Mouse (Mus musculus) megakaryocyte progenitor cell, adult 5-6 weeks (primary cell): ENCODE measurements at regions not wholly inside any gene's neighbourhood (a gene's known extent, or its start where the extent isn't known, plus 50 kb on each side); places are given as distances from the start of the nearest gene placed in this dataset.

Source experiments
- ATAC-seq: replicated peaks from 2 replicates; pipeline ENCODE4 v1.8.0; 2016; ENCODE audit warnings: mild to moderate bottlenecking, moderate TSS enrichment, inconsistent platforms; ENCODE audit not compliant: poor library complexity

DNA sequence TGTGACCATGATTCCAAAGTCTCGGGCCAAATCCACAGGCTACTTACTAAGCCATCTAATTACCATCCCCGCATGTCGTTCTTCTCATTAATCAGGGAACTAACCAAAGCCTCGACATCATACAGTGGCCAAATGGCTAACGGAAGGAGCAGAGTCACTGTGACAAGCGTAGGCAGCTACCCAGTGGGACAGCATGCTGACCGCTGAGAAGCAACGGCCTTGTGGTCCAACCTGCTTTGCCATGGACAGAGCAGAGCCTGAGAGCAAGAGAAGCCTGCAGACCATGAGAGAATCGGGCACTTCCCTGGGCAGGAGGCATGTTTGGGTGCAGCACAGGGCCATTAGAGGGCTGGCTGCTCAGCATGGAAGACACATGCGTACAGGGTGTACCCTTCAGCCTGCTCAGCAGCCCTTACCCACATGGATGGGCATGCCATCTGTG lies 268.5 kb upstream of the Atp2b1 start:
- no peak for ATAC-seq

- no peak for ATAC-seq
Observed at GRCm38 (mm10) chr10:98646311-98646999, 267.8 kb upstream of the Atp2b1 start.

DNA sequence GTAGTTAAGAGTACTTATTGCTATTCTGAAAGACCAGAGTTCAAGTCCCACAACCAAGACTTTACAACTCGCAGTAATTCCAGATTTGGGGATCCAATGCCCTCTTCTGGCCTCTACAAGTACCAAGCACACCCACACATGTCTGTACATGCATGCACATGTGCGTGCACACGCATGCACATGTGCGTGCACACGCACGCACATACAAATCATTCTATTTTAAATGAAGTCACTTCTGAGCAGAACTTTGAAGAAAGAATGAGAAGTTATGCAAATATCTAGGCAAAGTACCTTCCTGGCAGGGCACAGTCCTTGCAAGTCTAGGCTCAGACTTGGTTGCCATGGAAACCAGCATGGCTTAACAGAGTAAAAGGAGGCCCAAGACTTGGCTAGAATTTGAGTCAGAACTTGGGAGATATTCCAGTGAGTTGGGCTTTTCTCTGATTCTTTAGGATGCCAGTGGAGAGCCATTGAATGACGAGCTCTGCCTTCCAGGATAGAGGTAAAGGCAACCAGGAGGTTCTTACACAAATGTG lies 265.4 kb upstream of the Atp2b1 start:
- no peak for ATAC-seq

GRCm38 (mm10) chr10:98650533-98650932 lies 263.7 kb upstream of the Atp2b1 start:
- no peak for ATAC-seq

DNA sequence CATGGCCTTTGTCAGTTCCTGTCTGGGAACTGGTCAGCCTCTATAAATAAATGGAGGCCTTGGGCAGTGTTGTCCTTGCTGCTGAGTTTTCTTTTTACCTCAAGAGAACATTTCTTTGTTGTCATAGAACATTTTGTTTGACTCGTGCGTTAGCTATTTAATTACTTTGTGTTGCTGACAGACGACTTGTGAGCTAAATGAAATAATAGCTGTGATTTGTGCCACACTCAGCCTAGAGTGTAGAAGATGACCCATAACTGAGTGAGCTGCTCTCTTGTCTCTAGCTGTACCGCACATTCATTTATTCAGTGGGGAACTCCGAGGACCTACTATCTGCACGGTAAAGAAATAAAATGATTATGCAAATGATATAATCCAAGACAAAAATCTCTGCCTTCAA lies 263.1 kb upstream of the Atp2b1 start:
- ATAC-seq = no peak

- ATAC-seq = no peak; the same call in 1 of the 2 replicates
Observed at GRCm38 (mm10) chr10:98651599-98651998, 262.6 kb upstream of the Atp2b1 start.

DNA sequence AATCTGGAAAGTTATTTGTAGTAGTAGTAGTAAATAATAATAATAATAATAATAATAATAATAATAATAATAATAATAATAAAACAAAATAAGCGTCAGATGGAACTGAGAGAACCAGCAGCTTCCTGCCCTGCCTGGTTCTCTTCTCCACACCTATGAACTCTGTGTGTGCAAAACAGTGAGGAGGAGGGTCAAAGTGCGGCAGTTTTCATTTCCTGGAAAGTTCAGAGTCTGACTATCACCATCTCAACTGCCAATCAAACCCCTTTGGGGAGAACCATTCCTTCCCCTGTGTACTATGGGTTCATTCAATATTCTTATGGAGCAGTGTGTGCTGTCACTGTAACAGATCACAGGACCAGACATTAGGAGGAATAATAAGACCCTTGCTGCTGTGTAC lies 262.1 kb upstream of the Atp2b1 start:
- no peak for ATAC-seq

DNA sequence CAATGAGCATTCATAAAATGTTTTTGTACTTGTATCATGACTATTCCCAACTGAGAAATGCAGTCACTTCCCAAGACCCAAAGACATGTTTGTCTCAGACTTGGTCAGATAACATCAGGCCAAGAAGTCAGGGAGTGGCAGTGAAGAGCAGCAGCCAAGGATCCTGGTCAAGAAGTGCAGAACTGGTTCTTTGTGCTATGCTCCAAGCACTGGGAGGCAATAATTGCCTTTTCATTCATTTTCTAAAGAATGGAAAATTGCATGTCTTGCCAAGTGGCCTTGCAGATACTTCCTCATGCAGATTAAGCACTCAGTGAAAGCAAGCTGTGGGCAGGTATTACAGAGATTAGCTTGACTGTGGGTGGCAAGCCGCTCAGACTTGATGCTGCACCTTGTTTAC lies 253.5 kb upstream of the Atp2b1 start:
- ATAC-seq = no peak

GRCm38 (mm10) chr10:98665936-98666505 lies 248.2 kb upstream of the Atp2b1 start:
- ATAC-seq = no peak

GRCm38 (mm10) chr10:98667728-98668127 lies 246.5 kb upstream of the Atp2b1 start:
- no peak for ATAC-seq

- no peak for ATAC-seq
Observed at GRCm38 (mm10) chr10:98674131-98674530, 240.1 kb upstream of the Atp2b1 start.

- no peak for ATAC-seq
Observed at GRCm38 (mm10) chr10:98676907-98677306, 237.3 kb upstream of the Atp2b1 start.

DNA sequence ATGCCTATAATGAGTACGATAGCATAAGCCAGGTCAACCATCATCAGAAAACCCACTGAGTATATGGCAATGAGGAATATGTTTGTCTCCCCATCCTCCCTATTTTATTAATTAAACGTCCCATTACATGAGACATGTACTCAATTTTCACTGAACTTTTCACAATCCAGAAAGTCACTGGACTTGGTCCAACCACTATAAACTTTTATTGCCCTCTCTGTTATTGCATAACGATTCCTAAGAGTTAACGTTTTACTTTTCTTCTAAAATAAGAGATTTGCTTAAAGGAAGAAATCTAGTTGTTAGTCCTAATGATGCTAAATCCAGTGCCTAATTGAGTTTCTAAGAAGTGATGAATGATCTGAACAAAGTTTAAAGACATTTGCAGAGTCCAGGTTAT lies 236.0 kb upstream of the Atp2b1 start:
- ATAC-seq = no peak

GRCm38 (mm10) chr10:98682436-98682835 lies 231.8 kb upstream of the Atp2b1 start:
- no peak for ATAC-seq

- peak; percentile 78 for ATAC-seq
Observed at GRCm38 (mm10) chr10:98684195-98684594, 230.0 kb upstream of the Atp2b1 start.

GRCm38 (mm10) chr10:98684707-98685106 lies 229.5 kb upstream of the Atp2b1 start:
- no peak for ATAC-seq

GRCm38 (mm10) chr10:98685739-98686138 lies 228.5 kb upstream of the Atp2b1 start:
- no peak for ATAC-seq

DNA sequence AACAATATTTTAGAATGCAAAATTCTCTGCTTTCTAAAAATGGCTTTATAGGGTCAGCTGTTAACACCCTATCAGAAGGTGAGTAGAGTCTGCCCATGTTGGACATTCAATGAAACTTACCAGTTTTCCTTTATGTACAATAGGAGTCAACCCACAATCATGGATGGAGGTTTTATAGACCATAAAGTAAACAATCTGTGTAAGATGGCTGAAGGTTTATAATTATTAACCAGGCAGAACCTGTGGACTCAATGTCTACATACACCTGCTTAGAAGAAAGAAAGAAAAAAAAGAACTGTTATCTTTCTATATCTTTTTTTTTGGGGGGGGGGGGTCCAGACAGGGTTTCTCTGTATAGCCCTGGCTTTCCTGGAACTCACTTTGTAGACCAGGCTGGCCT lies 227.8 kb upstream of the Atp2b1 start:
- no peak for ATAC-seq

GRCm38 (mm10) chr10:98691816-98692215 lies 222.4 kb upstream of the Atp2b1 start:
- ATAC-seq = no peak

DNA sequence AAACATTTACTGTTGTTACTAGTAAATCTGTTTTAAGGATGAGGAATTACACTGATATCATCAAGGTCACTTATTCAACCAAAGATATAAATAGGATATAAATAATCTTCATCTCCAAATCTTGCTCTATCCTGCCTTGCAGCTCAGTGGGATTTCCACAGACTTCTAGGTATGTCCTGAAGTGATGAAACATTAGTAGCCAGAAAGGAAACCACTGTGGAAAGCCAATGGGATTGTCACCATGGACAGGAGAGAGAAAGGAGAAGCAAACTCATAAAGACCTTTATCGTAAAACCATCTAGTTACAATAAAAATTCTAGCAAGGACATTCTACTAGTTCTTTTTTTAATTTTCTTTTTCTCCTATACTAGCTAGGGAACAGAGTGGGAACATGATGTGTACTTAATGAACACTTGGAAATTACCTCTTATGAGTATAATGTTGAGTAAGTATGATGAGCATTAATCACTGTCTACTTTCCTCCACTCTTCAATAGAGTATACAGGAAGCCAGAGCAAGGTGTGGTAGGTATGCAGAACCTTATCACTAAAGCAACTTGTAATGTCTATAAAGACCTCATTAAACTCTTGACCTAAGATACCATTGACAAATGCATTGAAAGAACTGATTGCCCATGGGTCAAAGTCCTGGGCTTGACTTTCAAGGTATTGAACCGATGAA lies 219.4 kb upstream of the Atp2b1 start:
- ATAC-seq = no peak

DNA sequence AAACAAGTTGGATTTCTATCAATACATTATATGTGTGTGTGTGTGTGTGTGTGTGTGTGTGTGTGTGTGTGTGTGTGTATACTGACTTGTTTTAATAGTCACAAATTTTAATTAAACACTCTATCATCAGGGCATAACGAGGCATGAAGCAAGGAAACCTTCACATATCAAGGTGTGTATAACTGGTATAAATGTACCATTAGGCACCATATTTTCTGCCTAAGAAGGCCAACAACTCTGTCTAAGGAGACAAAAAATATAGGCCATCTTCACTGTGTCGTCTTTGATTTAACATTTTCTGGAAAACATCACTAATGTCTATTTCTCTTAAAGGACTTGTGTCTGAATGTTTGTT lies 218.9 kb upstream of the Atp2b1 start:
- no peak for ATAC-seq

DNA sequence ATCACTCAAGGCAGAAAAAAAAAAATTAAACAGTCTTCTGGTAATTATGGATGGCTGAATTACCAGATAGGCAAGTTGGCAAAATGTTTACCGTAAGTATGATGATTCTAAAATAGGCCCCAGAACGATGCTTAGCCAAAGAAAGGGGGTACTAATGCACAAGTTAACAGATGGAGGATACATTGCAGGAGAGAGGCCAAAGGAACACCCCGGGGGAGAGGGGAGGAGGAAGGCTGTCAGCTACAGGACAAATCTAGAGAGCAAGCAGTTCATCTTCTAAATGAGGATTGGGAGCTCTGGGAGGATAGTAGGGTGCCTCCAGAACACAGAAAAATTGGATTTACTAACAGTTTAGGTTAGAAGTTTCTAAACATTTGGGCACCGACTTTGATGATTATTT lies 216.3 kb upstream of the Atp2b1 start:
- ATAC-seq = no peak
